Comparison of ENCODE assay signal across 25 mouse cellular contexts in the genomic region with DNA sequence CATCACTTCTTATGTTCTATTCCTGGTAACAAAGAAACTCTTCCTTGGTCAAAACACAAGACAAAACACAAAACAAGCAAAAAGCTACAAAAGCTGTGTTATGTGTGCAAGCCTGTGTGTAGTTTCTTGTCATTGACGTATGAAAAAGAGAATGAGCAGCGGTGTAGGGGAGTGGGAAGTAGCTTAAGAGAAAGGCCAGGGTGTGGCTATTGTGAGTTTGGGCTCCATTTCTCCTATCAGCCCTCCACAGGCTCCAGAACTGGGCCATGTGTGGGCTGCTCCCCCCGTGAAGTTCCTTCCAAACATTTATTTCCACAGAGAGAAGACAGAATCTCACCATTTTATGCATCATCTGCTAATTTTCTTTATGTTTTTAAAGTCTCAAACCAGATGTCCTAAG.
DNase-seq lines count a peak whose midpoint lies in the region; ATAC-seq and TF ChIP-seq lines count a peak whose summit lies in the region.
"Had no signal": no experiment of that assay in that cellular context is flagged by ENCODE, and none has a peak within 500 bp of the region (broad histone marks: within the 10 kb centered on the region; RNA-seq: fewer than 3 reads in every experiment).

No protein-coding gene starts in this region.

- peaks cover 40% of the 10 kb centered on the region for H3K4me1 ChIP-seq in hindbrain, embryonic 12.5 days
- peaks cover 14% of the 10 kb centered on the region for H3K4me1 ChIP-seq in hindbrain, embryonic 11.5 days (replicated peaks; ENCODE audit: control insufficient read depth, insufficient read depth, low read length)
- peaks cover 15 to 24% of the 10 kb centered on the region in 2 experiments for H3K4me1 ChIP-seq in MEL (ENCODE audit: control insufficient read depth in 1 of 2, insufficient read depth in 2 of 2, low read length in 2 of 2)
- peaks cover 14% of the 10 kb centered on the region for H3K4me1 ChIP-seq in cortical plate, adult 2 months (ENCODE audit: control insufficient read depth, insufficient read depth, low read length)
- peaks cover 59% of the 10 kb centered on the region for H3K4me1 ChIP-seq in liver, embryonic 15.5 days (replicated peaks)
- peaks cover 13% of the 10 kb centered on the region; the same call in 1 of the 2 replicates for H3K4me1 ChIP-seq in lung, adult 2 months (ENCODE audit: control insufficient read depth, insufficient read depth, low read length)

- no peak overlapping the region for H3K4me2 ChIP-seq in hindbrain, embryonic 12.5 days (replicated peaks)
- no peak overlapping the region for H3K4me2 ChIP-seq in hindbrain, embryonic 11.5 days (replicated peaks; ENCODE audit: low read depth, low read length)
- H3K4me2 ChIP-seq in liver, embryonic 15.5 days = peak overlapping the region; percentile 29
- H3K4me2 ChIP-seq: heart, embryonic 15.5 days; hindbrain, embryonic 14.5 days; kidney, embryonic 15.5 days; midbrain, embryonic 15.5 days; neural tube, embryonic 15.5 days had no signal

- 95% methylated on average over 3 of the region's 3 CpGs for WGBS in hindbrain, embryonic 12.5 days
- WGBS in hindbrain, embryonic 11.5 days = 86% methylated on average over 3 of the region's 3 CpGs
- 22% methylated on average over 3 of the region's 3 CpGs for WGBS in liver, embryonic 15.5 days (ENCODE audit: insufficient replicate concordance)
- 85% methylated on average over 3 of the region's 3 CpGs for WGBS in lung, adult 2 months

- TF ChIP-seq EP300 in MEL (IDR thresholded peaks at IDR 0.05; ENCODE audit: low read depth in 1 of 2, low read length in 2 of 2) = no peak

- 0 out of 2 replicates have a peak overlapping the region, but pooled peaks have one; percentile 26 for H3K27ac ChIP-seq in hindbrain, embryonic 12.5 days
- no peak overlapping the region for H3K27ac ChIP-seq in hindbrain, embryonic 11.5 days (ENCODE audit: low read depth, low read length)
- no peak overlapping the region for H3K27ac ChIP-seq in MEL (ENCODE audit: control insufficient read depth, low read depth, low read length)
- 0 out of 2 replicates have a peak overlapping the region, but pooled peaks have one; percentile 58 for H3K27ac ChIP-seq in cortical plate, adult 2 months (ENCODE audit: insufficient read depth, low read length)
- peak overlapping the region; percentile 65 for H3K27ac ChIP-seq in liver, embryonic 15.5 days (replicated peaks)
- H3K27ac ChIP-seq: heart, adult 2 months; hindbrain, embryonic 14.5 days; kidney, embryonic 15.5 days; midbrain, embryonic 15.5 days; neural tube, embryonic 15.5 days had no signal

- H3K79me2 ChIP-seq in MEL (ENCODE audit: control insufficient read depth, insufficient read depth, low read length, poor library complexity) = no peaks in the 10 kb centered on the region

- DNase-seq in hindbrain, embryonic 11.5 days (ENCODE audit: low spot score) = no peak
- DNase-seq in MEL (ENCODE audit: low read depth, low spot score) = peak; percentile 37
- no peak for DNase-seq in right cerebral cortex, postnatal 14 days
- DNase-seq in embryo, embryonic 9.5 days (ENCODE audit: extremely low spot score) = no peak
- no peak for DNase-seq in lung, adult 2 months
- DNase-seq: adrenal gland, adult 8-10 months; B cell, adult 2 months; cerebellum, adult 18-20 months; cerebellum, postnatal 25 days; gastrocnemius, postnatal 14 days; heart, adult 2 months; lung, adult 18-20 months; lung, postnatal 4 days; spleen, adult 18-20 months; thymus, postnatal 36 days had no signal

- no peak for TF ChIP-seq RAD21 in MEL (IDR thresholded peaks at IDR 0.05; ENCODE audit: low read depth, low read length)

- H3K36me3 ChIP-seq in hindbrain, embryonic 12.5 days = no peaks in the 10 kb centered on the region
- H3K36me3 ChIP-seq in hindbrain, embryonic 11.5 days (ENCODE audit: control insufficient read depth, insufficient read depth, low read length) = no peaks in the 10 kb centered on the region
- H3K36me3 ChIP-seq in MEL (ENCODE audit: control insufficient read depth in 1 of 2, insufficient read depth in 2 of 2, low read length in 2 of 2) = peaks cover 3 to 27% of the 10 kb centered on the region in 2 experiments
- H3K36me3 ChIP-seq in liver, embryonic 15.5 days (replicated peaks) = peaks cover 57% of the 10 kb centered on the region
- H3K36me3 ChIP-seq: heart, embryonic 15.5 days; kidney, embryonic 15.5 days; midbrain, embryonic 15.5 days; neural tube, embryonic 15.5 days had no signal

- TF ChIP-seq CTCF in MEL (IDR thresholded peaks at IDR 0.05 in 2 of 3, conservative IDR thresholded peaks at IDR 0.05 in 1 of 3; ENCODE audit: control insufficient read depth in 1 of 3, insufficient read depth in 1 of 3, low read depth in 2 of 3, low read length in 3 of 3, poor library complexity in 1 of 3, severe bottlenecking in 1 of 3) = no peak
- TF ChIP-seq CTCF in cortical plate, adult 2 months (IDR thresholded peaks at IDR 0.05; ENCODE audit: extremely low read depth, insufficient read depth, low read length) = no peak
- no peak for TF ChIP-seq CTCF in lung, adult 2 months (IDR thresholded peaks at IDR 0.05; ENCODE audit: insufficient read depth, low read length)

- H3K9me3 ChIP-seq in hindbrain, embryonic 12.5 days (replicated peaks) = no peaks in the 10 kb centered on the region
- H3K9me3 ChIP-seq in hindbrain, embryonic 11.5 days (ENCODE audit: control insufficient read depth, low read length) = no peaks in the 10 kb centered on the region
- no peaks in the 10 kb centered on the region for H3K9me3 ChIP-seq in MEL (replicated peaks; ENCODE audit: insufficient read depth, low read length)
- H3K9me3 ChIP-seq in liver, embryonic 15.5 days (replicated peaks) = no peaks in the 10 kb centered on the region
- H3K9me3 ChIP-seq: heart, embryonic 15.5 days; kidney, embryonic 15.5 days; midbrain, embryonic 15.5 days; neural tube, embryonic 15.5 days had no signal

- H3K4me3 ChIP-seq in hindbrain, embryonic 12.5 days = no peak overlapping the region
- H3K4me3 ChIP-seq in hindbrain, embryonic 11.5 days (ENCODE audit: low read depth, low read length) = no peak overlapping the region
- no peak overlapping the region for H3K4me3 ChIP-seq in MEL (ENCODE audit: control insufficient read depth in 1 of 2, insufficient read depth in 1 of 2, low read depth in 2 of 2, low read length in 2 of 2)
- H3K4me3 ChIP-seq in cortical plate, adult 2 months (ENCODE audit: insufficient read depth, low read length) = no peak overlapping the region
- H3K4me3 ChIP-seq in liver, embryonic 15.5 days (replicated peaks) = no peak overlapping the region
- H3K4me3 ChIP-seq in lung, adult 2 months (replicated peaks; ENCODE audit: extremely low read depth, low read depth, low read length) = no peak overlapping the region
- H3K4me3 ChIP-seq: heart, adult 2 months; heart, embryonic 15.5 days; kidney, embryonic 15.5 days; midbrain, embryonic 15.5 days; myocyte; neural tube, embryonic 15.5 days had no signal

- no peak for ATAC-seq in hindbrain, embryonic 12.5 days (ENCODE audit: low FRiP score)
- no peak for ATAC-seq in hindbrain, embryonic 11.5 days (ENCODE audit: low FRiP score)
- ATAC-seq in liver, embryonic 15.5 days (ENCODE audit: insufficient read depth) = peak; percentile 72
- ATAC-seq: midbrain, embryonic 15.5 days; Patski had no signal

- no peaks in the 10 kb centered on the region for H3K27me3 ChIP-seq in hindbrain, embryonic 12.5 days
- H3K27me3 ChIP-seq in hindbrain, embryonic 11.5 days (ENCODE audit: control insufficient read depth, insufficient read depth, low read length) = no peaks in the 10 kb centered on the region
- no peaks in the 10 kb centered on the region for H3K27me3 ChIP-seq in MEL (ENCODE audit: control insufficient read depth in 1 of 2, insufficient read depth in 2 of 2, low read length in 2 of 2)
- H3K27me3 ChIP-seq in liver, embryonic 15.5 days = no peaks in the 10 kb centered on the region
- H3K27me3 ChIP-seq: heart, embryonic 15.5 days; kidney, embryonic 15.5 days; midbrain, embryonic 15.5 days; neural tube, embryonic 15.5 days; Patski had no signal

- H3K9ac ChIP-seq in hindbrain, embryonic 12.5 days = no peak overlapping the region
- H3K9ac ChIP-seq in hindbrain, embryonic 11.5 days (ENCODE audit: low read depth, low read length) = no peak overlapping the region
- H3K9ac ChIP-seq in MEL (ENCODE audit: control insufficient read depth, low read depth, low read length, poor library complexity, severe bottlenecking) = no peak overlapping the region
- H3K9ac ChIP-seq in liver, embryonic 15.5 days = no peak overlapping the region
- H3K9ac ChIP-seq: heart, embryonic 15.5 days; hindbrain, embryonic 14.5 days; kidney, embryonic 15.5 days; midbrain, embryonic 15.5 days; neural tube, embryonic 15.5 days had no signal

- TF ChIP-seq POLR2A in MEL (IDR thresholded peaks at IDR 0.05; ENCODE audit: control insufficient read depth in 1 of 2, insufficient read depth in 1 of 2, low read depth in 1 of 2, low read length in 2 of 2, poor library complexity in 1 of 2) = no peak
- TF ChIP-seq POLR2A in cortical plate, adult 2 months (IDR thresholded peaks at IDR 0.05; ENCODE audit: extremely low read depth, insufficient read depth, low read length) = no peak
- TF ChIP-seq POLR2A in lung, adult 2 months (IDR thresholded peaks at IDR 0.05; ENCODE audit: borderline replicate concordance, extremely low read depth, low read depth, low read length) = no peak

TF ChIP-seq in MEL, 35 proteins besides CTCF, POLR2A, EP300 and RAD21:
- TF ChIP-seq TCF12 (IDR thresholded peaks at IDR 0.05; ENCODE audit: low read depth, low read length) = no peak
- TF ChIP-seq SIN3A (IDR thresholded peaks at IDR 0.05; ENCODE audit: low read length) = no peak
- no peak for TF ChIP-seq HCFC1 (IDR thresholded peaks at IDR 0.05; ENCODE audit: low read depth, low read length)
- peak; percentile 2; the same call in 1 of the 2 replicates for TF ChIP-seq GATA1 (IDR thresholded peaks at IDR 0.05; ENCODE audit: low read depth, low read length)
- TF ChIP-seq ZNF384 (IDR thresholded peaks at IDR 0.05; ENCODE audit: low read depth, low read length) = no peak
- TF ChIP-seq MYC (IDR thresholded peaks at IDR 0.05; ENCODE audit: low read depth, low read length) = no peak
- TF ChIP-seq TAL1 (IDR thresholded peaks at IDR 0.05; ENCODE audit: low read length) = peak; percentile 35
- TF ChIP-seq ZC3H11A (IDR thresholded peaks at IDR 0.05; ENCODE audit: low read depth, low read length) = no peak
- TF ChIP-seq RCOR1 (IDR thresholded peaks at IDR 0.05; ENCODE audit: low read depth, low read length) = 0 out of 2 replicates have a peak, but pooled peaks have one; percentile 0
- TF ChIP-seq UBTF (IDR thresholded peaks at IDR 0.05; ENCODE audit: borderline replicate concordance, insufficient read depth, low read depth, low read length) = no peak

Comparison
In these comparisons a context has a peak if more than half of its experiments do, and no peak if none do; other contexts are left out.
1. H3K27ac ChIP-seq: peak in hindbrain, embryonic 12.5 days (single experiment), cortical plate, adult 2 months (single experiment) and liver, embryonic 15.5 days (single experiment); none in hindbrain, embryonic 11.5 days (single experiment) and MEL (single experiment).